Mouse (Mus musculus) ES-Bruce4 (cell line): ENCODE data around the gene Hist2h2bb. TPM values are rescaled to one million over a fixed set of nuclear protein-coding genes. Genes with fewer than 3 reads are reported as not detected.

Experiments used
- H3K27ac ChIP-seq: 2 replicates; pipeline ENCODE4 v1.5.1; 2012; ENCODE audit warnings: low read length, inconsistent platforms; ENCODE audit not compliant: insufficient read depth
- H3K27me3 ChIP-seq: 2 replicates; pipeline ENCODE4 v1.6.1; 2012; ENCODE audit warnings: mild to moderate bottlenecking, low read length, inconsistent platforms; ENCODE audit not compliant: control insufficient read depth, poor library complexity, insufficient read depth, severe bottlenecking
- H3K36me3 ChIP-seq: 2 replicates; pipeline ENCODE4 v1.6.1; 2012; ENCODE audit warnings: inconsistent platforms, mild to moderate bottlenecking, low read length, moderate library complexity; ENCODE audit not compliant: control insufficient read depth, poor library complexity, insufficient read depth, severe bottlenecking
- H3K4me1 ChIP-seq: one replicate; pipeline ENCODE4 v1.8.1; 2011; ENCODE audit warnings: low read length; ENCODE audit not compliant: control insufficient read depth, insufficient read depth
- H3K4me3 ChIP-seq: 2 replicates; pipeline ENCODE4 v1.5.1; 2011; ENCODE audit warnings: low read depth, mild to moderate bottlenecking, low read length
- H3K9ac ChIP-seq: 2 replicates; pipeline ENCODE4 v1.6.1; 2012; ENCODE audit warnings: low read depth, mild to moderate bottlenecking, inconsistent platforms; ENCODE audit not compliant: poor library complexity, severe bottlenecking
- H3K9me3 ChIP-seq: replicated peaks from 2 replicates; pipeline ENCODE4 v1.6.1; 2012; ENCODE audit warnings: mild to moderate bottlenecking, low read length, inconsistent platforms; ENCODE audit not compliant: control insufficient read depth, poor library complexity, insufficient read depth, severe bottlenecking
- CTCF ChIP-seq: IDR thresholded peaks from one replicate; pipeline ENCODE4 v1.8.1; 2011; ENCODE audit warnings: low read depth, low read length
- EP300 ChIP-seq: IDR thresholded peaks from 2 replicates; pipeline ENCODE4 v1.6.1; 2011; ENCODE audit warnings: low read depth, low read length; ENCODE audit not compliant: insufficient read depth
- POLR2A ChIP-seq: IDR thresholded peaks from one replicate; pipeline ENCODE4 v1.8.1; 2011; ENCODE audit warnings: low read length; ENCODE audit not compliant: insufficient read depth
- polyA plus RNA-seq: library from polyadenylated mRNA; stranded (reverse); fragments of >200 nt; gene quantifications from 2 replicates; pipeline ENCODE4 v1.2.4, GENCODE M21; 2011; ENCODE audit warnings: low read depth; ENCODE audit not compliant: missing spikeins, insufficient read depth, insufficient read length

Gene Hist2h2bb
- polyA plus RNA-seq, 1 experiment = 33.9 TPM

DNA sequence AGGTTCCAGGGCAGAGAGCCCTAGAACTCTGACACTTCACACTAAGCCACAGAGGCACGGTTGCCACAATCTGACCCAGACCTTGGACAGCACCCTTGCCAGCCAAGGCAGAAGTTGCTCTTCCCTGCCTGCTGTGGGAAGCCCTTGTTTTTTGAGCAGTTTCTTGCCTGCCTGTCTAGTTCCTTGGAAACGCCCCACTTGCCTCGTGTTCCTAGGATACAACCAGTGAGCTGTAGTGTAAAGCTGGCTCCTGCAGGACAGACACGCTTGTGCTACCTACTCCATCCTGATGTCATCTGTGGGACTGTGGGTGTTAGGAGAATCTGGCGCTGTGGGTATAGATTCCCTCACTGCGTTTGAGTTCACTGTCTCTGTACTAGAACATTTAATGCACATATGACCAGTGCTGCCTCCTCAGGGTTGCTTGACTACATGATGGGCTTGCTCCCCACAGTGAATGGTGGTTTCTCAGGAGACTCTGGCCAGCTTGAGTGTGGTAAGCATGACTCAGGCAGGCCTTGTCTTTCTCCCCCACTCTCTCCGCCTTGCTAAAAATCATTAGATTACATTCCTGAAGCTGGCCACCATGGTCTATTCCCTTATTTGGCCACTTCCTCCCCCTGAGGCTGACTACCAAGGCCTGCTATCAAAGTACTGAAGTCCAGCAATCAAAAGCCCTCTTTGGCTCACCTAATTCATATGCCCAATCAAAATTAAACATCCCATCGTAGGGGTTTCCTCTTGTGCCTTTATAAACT lies 43.0 kb downstream of the Hist2h2bb start:
- H3K27ac ChIP-seq = no peak overlapping the region
- TF ChIP-seq EP300 (no peak), POLR2A (no peak), CTCF (no peak)
- no peaks in the 10 kb centered on the region for H3K27me3 ChIP-seq
- no peaks in the 10 kb centered on the region for H3K4me1 ChIP-seq
- peaks cover 2% of the 10 kb centered on the region for H3K9me3 ChIP-seq
- H3K9ac ChIP-seq = no peak overlapping the region
- no peak overlapping the region for H3K4me3 ChIP-seq
- H3K36me3 ChIP-seq = no peaks in the 10 kb centered on the region

Other genes with a start within 250 kb of the Hist2h2bb start
- gene Vps45, start 211.3 kb upstream of the Hist2h2bb start, polyA plus RNA-seq = 12.6 and 14.2 TPM in 2 replicates
- gene Otud7b, start 165.2 kb upstream of the Hist2h2bb start, polyA plus RNA-seq = 42.5 and 42.7 TPM in 2 replicates
- gene Mtmr11, start 107.7 kb upstream of the Hist2h2bb start, polyA plus RNA-seq = 4.3 and 7.4 TPM in 2 replicates
- 81.7 and 90.5 TPM in 2 replicates for gene Sf3b4, start 97.4 kb upstream of the Hist2h2bb start, polyA plus RNA-seq
- 4.5 and 4.9 TPM in 2 replicates for gene Sv2a, start 88.6 kb upstream of the Hist2h2bb start, polyA plus RNA-seq
- gene Bola1, start 50.0 kb upstream of the Hist2h2bb start, polyA plus RNA-seq = 18.1 and 27.8 TPM in 2 replicates
- not detected in 2 replicates for gene Hist2h2ab, start 49.9 kb upstream of the Hist2h2bb start, polyA plus RNA-seq
- gene Hist2h2ac, start 48.9 kb upstream of the Hist2h2bb start, polyA plus RNA-seq = 2.5 and 4.3 TPM in 2 replicates
- gene Hist2h2be, start 48.6 kb upstream of the Hist2h2bb start, polyA plus RNA-seq = 1.3 and 2.0 TPM in 2 replicates
- 23.1 and 41.5 TPM in 2 replicates for gene Hist2h3c2, start 30.6 kb upstream of the Hist2h2bb start, polyA plus RNA-seq
- 17.2 and 30.9 TPM in 2 replicates for gene Hist2h2aa2, start 29.5 kb upstream of the Hist2h2bb start, polyA plus RNA-seq
- gene Hist2h2aa1, start 24.3 kb upstream of the Hist2h2bb start, polyA plus RNA-seq = not detected in 2 replicates
- gene Hist2h3c1, start 23.1 kb upstream of the Hist2h2bb start, polyA plus RNA-seq = 1.3 and 3.0 TPM in 2 replicates
- gene Hist2h4, start 6.4 kb upstream of the Hist2h2bb start, polyA plus RNA-seq = 3.6 and 4.0 TPM in 2 replicates
- 7.7 and 11.1 TPM in 2 replicates for gene Hist2h3b, start 1.1 kb upstream of the Hist2h2bb start, polyA plus RNA-seq
- not detected in 2 replicates for gene Fcgr1, start 24.2 kb downstream of the Hist2h2bb start, polyA plus RNA-seq
- 4.6 TPM in 2 replicates for gene BC107364, start 182.6 kb downstream of the Hist2h2bb start, polyA plus RNA-seq